Mouse (Mus musculus) cortical plate, adult 2 months (tissue): ENCODE data around the gene Zfp644.

ENCODE experiments used
- CTCF ChIP-seq: fragments of 200-500 bp; IDR thresholded peaks from 2 replicates; pipeline ENCODE4 v1.5.1; 2011; ENCODE audit warnings: mild to moderate bottlenecking, control low read depth, low read length; ENCODE audit not compliant: insufficient read depth; ENCODE audit errors: extremely low read depth
- POLR2A ChIP-seq: fragments of 200-500 bp; IDR thresholded peaks from 2 replicates; pipeline ENCODE4 v1.6.1; 2011; ENCODE audit warnings: mild to moderate bottlenecking, low read length, control low read depth; ENCODE audit not compliant: insufficient read depth; ENCODE audit errors: extremely low read depth

DNA sequence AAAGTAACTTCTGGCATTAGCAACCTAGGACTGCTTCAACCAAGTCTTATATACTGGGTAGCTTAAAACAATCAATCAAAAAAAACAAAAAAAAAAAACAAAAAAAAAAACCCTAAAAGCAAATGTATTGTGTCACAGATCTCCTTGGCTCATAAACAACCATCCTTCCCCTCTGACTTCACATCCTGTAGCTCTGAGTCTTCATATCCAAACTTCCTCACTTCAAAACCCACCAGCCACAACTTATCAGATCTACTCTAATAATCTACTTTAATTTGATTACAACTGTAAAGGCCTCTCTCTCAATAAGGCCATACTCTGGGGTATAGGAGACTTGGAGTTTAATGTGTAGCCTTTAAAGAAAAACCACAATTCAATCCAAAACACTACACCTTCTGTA lies 47.1 kb downstream of the Zfp644 start:
- TF ChIP-seq CTCF (no peak), POLR2A (no peak)
